Mouse (Mus musculus) myocyte (in vitro differentiated cells): ENCODE results near the gene Ubfd1. TPM values are rescaled to one million over a fixed set of nuclear protein-coding genes. Genes with fewer than 3 reads are reported as not detected.
A peak's percentile ranks its signal among the peaks of the same experiment; 100 is the strongest.

ENCODE experiments used
- H3K27me3 ChIP-seq: one replicate; pipeline ENCODE4 v1.6.1; 2011; ENCODE audit not compliant: control insufficient read depth, insufficient read depth, insufficient read length
- H3K36me3 ChIP-seq: one replicate; pipeline ENCODE4 v1.6.1; 2011; ENCODE audit not compliant: control insufficient read depth, insufficient read depth
- H3K4me2 ChIP-seq: one replicate; pipeline ENCODE4 v1.6.1; 2011; ENCODE audit warnings: low read depth, control low read depth
- H3K4me3 ChIP-seq: one replicate; pipeline ENCODE4 v1.5.1; 2011; ENCODE audit warnings: mild to moderate bottlenecking, control low read depth, moderate library complexity
- H3K79me2 ChIP-seq: one replicate; pipeline ENCODE4 v1.6.1; 2011; ENCODE audit not compliant: control insufficient read depth, insufficient read depth
- H3ac ChIP-seq: one replicate; pipeline ENCODE4 v1.6.1; 2011; ENCODE audit not compliant: control insufficient read depth, insufficient read length
- CEBPB ChIP-seq: IDR thresholded peaks from 2 replicates; pipeline ENCODE4 v1.6.1; 2011; ENCODE audit warnings: mild to moderate bottlenecking, moderate library complexity; ENCODE audit not compliant: poor library complexity, insufficient read depth, severe bottlenecking
- E2F4 ChIP-seq: IDR thresholded peaks from one replicate; pipeline ENCODE4 v1.6.1; 2011; ENCODE audit warnings: mild to moderate bottlenecking, control low read depth, moderate library complexity; ENCODE audit not compliant: insufficient read depth
- MAX ChIP-seq: IDR thresholded peaks from one replicate; pipeline ENCODE4 v1.6.1; 2011; ENCODE audit warnings: low read depth, mild to moderate bottlenecking, control low read depth
- MYOD1 ChIP-seq, 3 experiments: IDR thresholded peaks; one replicate each; pipeline ENCODE4 v1.6.1; 2011; ENCODE audit warnings: control low read depth in 2 of 3, low read depth in 2 of 3, mild to moderate bottlenecking in 2 of 3, moderate library complexity in 1 of 3; ENCODE audit not compliant: insufficient read length in 2 of 3, control insufficient read depth in 1 of 3
- MYOG ChIP-seq, 3 experiments: IDR thresholded peaks; one replicate each; pipeline ENCODE4 v1.6.1; 2011; ENCODE audit warnings: control low read depth in 2 of 3, low read depth in 2 of 3, mild to moderate bottlenecking in 2 of 3; ENCODE audit not compliant: insufficient read length in 2 of 3, control insufficient read depth in 1 of 3, insufficient read depth in 1 of 3
- POLR2A ChIP-seq: IDR thresholded peaks from one replicate; pipeline ENCODE4 v1.6.1; 2011; ENCODE audit warnings: low read depth, mild to moderate bottlenecking, control low read depth, moderate library complexity; ENCODE audit not compliant: insufficient read length
- POLR2AphosphoS2 ChIP-seq: IDR thresholded peaks from one replicate; pipeline ENCODE4 v1.6.1; 2011; ENCODE audit warnings: low read depth, control low read depth; ENCODE audit not compliant: insufficient read length
- REST ChIP-seq: IDR thresholded peaks from one replicate; pipeline ENCODE4 v1.6.1; 2011; ENCODE audit warnings: mild to moderate bottlenecking, control low read depth, moderate library complexity; ENCODE audit not compliant: insufficient read depth, insufficient read length
- SRF ChIP-seq: IDR thresholded peaks from one replicate; pipeline ENCODE4 v1.6.1; 2011; ENCODE audit warnings: low read depth; ENCODE audit not compliant: control insufficient read depth, insufficient read length
- TCF12 ChIP-seq: IDR thresholded peaks from one replicate; pipeline ENCODE4 v1.6.1; 2011; ENCODE audit warnings: mild to moderate bottlenecking, control low read depth; ENCODE audit not compliant: poor library complexity, insufficient read depth, severe bottlenecking
- TCF3 ChIP-seq: IDR thresholded peaks from one replicate; pipeline ENCODE4 v1.6.1; 2011; ENCODE audit warnings: low read depth, control low read depth; ENCODE audit not compliant: insufficient read length
- USF1 ChIP-seq: IDR thresholded peaks from one replicate; pipeline ENCODE4 v1.6.1; 2011; ENCODE audit warnings: low read depth, mild to moderate bottlenecking, control low read depth, moderate library complexity
- polyA plus RNA-seq: library from polyadenylated mRNA; unstranded; fragments of >200 nt; fragmentation: generic; extraction: Trizol; gene quantifications from one replicate; pipeline ENCODE4 v1.2.1, GENCODE M21; 2012; ENCODE audit warnings: missing spikeins

The Ubfd1 gene
- polyA plus RNA-seq, 1 experiment, result 19.9 TPM

- Histone ChIP-seq H3ac (peak within 1 kb of the TSS; percentile 62), H3K36me3 (peaks cover 4% of the 10 kb centered on the region), H3K4me3 (peak within 1 kb of the TSS; percentile 60), H3K79me2 (peaks cover 40% of the 10 kb centered on the region), H3K4me2 (peak within 1 kb of the TSS; percentile 93), H3K27me3 (no peaks in the 10 kb centered on the region)
- TF ChIP-seq MAX (no peak), REST (no peak), POLR2AphosphoS2 (peak; percentile 68), CEBPB (no peak), SRF (peak; percentile 22), TCF12 (no peak), E2F4 (peak; percentile 57), TCF3 (no peak), USF1 (no peak), MYOG (IDR thresholded peaks at IDR 0.05; ENCODE audit: control insufficient read depth in 1 of 3, insufficient read depth in 1 of 3, insufficient read length in 2 of 3, low read depth in 2 of 3) (peak in 2 of 3 experiments; percentile 9 to 38), MYOD1 (IDR thresholded peaks at IDR 0.05; ENCODE audit: control insufficient read depth in 1 of 3, insufficient read length in 2 of 3, low read depth in 2 of 3) (peak in 1 of 3 experiments; percentile 13), POLR2A (peak; percentile 74)
Observed at GRCm38 (mm10) chr7:122101747-122102244, 34.8 kb downstream of the Ubfd1 start, which contains the start of gene Ndufab1. Gene Ndufab1, minus strand, starts transcription at chr7:122101886.

DNA sequence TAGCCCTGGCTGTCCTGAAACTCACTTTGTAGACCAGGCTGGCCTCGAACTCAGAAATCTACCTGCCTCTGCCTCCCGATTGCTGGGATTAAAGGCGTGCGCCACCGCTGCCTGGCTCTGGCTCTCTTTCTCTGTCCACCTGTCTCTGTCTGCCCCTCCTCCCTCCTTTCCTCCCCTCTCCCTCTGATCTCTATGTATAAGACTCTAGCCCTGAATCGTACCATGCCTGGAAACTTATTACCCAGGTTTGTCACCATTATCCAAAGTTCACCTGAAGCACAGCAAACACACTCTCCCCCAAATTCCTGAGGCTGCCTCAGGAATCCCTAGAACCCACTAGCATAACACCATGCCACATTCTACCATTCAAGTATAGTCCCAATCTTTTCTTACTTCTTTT, 41.2 kb downstream of the Ubfd1 start:
- no peaks in the 10 kb centered on the region for H3K79me2 ChIP-seq
- H3K36me3 ChIP-seq, result no peaks in the 10 kb centered on the region
- no peak overlapping the region for H3K4me2 ChIP-seq
- no peaks in the 10 kb centered on the region for H3K27me3 ChIP-seq
- H3ac ChIP-seq, result no peak overlapping the region
- TF ChIP-seq CEBPB (no peak), MYOD1 (IDR thresholded peaks at IDR 0.05; ENCODE audit: control insufficient read depth in 1 of 3, insufficient read length in 2 of 3, low read depth in 2 of 3) (no peak), USF1 (no peak)
- no peak overlapping the region for H3K4me3 ChIP-seq

- Histone ChIP-seq H3K79me2 (no peaks in the 10 kb centered on the region), H3K4me3 (no peak overlapping the region), H3K36me3 (peaks cover 9% of the 10 kb centered on the region), H3K27me3 (no peaks in the 10 kb centered on the region), H3ac (no peak overlapping the region), H3K4me2 (no peak overlapping the region)
- TF ChIP-seq POLR2A, result no peak
- TF ChIP-seq TCF12, result no peak
- no peak for TF ChIP-seq MYOG (IDR thresholded peaks at IDR 0.05; ENCODE audit: control insufficient read depth in 1 of 3, insufficient read depth in 1 of 3, insufficient read length in 2 of 3, low read depth in 2 of 3)
- no peak for TF ChIP-seq REST
- TF ChIP-seq TCF3, result no peak
Observed at GRCm38 (mm10) chr7:122123518-122123917, 56.5 kb downstream of the Ubfd1 start.

GRCm38 (mm10) chr7:122125636-122126035, 58.7 kb downstream of the Ubfd1 start:
- Histone ChIP-seq H3ac (no peak overlapping the region), H3K79me2 (no peaks in the 10 kb centered on the region), H3K4me3 (no peak overlapping the region), H3K36me3 (peaks cover 5% of the 10 kb centered on the region), H3K27me3 (no peaks in the 10 kb centered on the region), H3K4me2 (no peak overlapping the region)
- TF ChIP-seq MYOG (IDR thresholded peaks at IDR 0.05; ENCODE audit: control insufficient read depth in 1 of 3, insufficient read depth in 1 of 3, insufficient read length in 2 of 3, low read depth in 2 of 3), result no peak
- no peak for TF ChIP-seq MAX
- no peak for TF ChIP-seq TCF3
- TF ChIP-seq CEBPB, result no peak
- TF ChIP-seq E2F4, result no peak
- TF ChIP-seq SRF, result no peak
- no peak for TF ChIP-seq MYOD1 (IDR thresholded peaks at IDR 0.05; ENCODE audit: control insufficient read depth in 1 of 3, insufficient read length in 2 of 3, low read depth in 2 of 3)
- no peak for TF ChIP-seq POLR2AphosphoS2
- TF ChIP-seq REST, result no peak
- TF ChIP-seq USF1, result no peak
- no peak for TF ChIP-seq POLR2A
- TF ChIP-seq TCF12, result no peak

- H3ac ChIP-seq, result no peak overlapping the region
- TF ChIP-seq E2F4 (no peak), TCF12 (no peak), POLR2A (no peak), MAX (no peak), POLR2AphosphoS2 (no peak), MYOD1 (IDR thresholded peaks at IDR 0.05; ENCODE audit: control insufficient read depth in 1 of 3, insufficient read length in 2 of 3, low read depth in 2 of 3) (no peak), REST (no peak), TCF3 (no peak), MYOG (IDR thresholded peaks at IDR 0.05; ENCODE audit: control insufficient read depth in 1 of 3, insufficient read depth in 1 of 3, insufficient read length in 2 of 3, low read depth in 2 of 3) (no peak), USF1 (no peak), CEBPB (no peak), SRF (no peak)
- H3K4me3 ChIP-seq, result no peak overlapping the region
- no peaks in the 10 kb centered on the region for H3K27me3 ChIP-seq
- H3K79me2 ChIP-seq, result peaks cover 7% of the 10 kb centered on the region
- peaks cover 5% of the 10 kb centered on the region for H3K36me3 ChIP-seq
- H3K4me2 ChIP-seq, result no peak overlapping the region
Observed at GRCm38 (mm10) chr7:122126946-122127345, 60.0 kb downstream of the Ubfd1 start.
